Mouse (Mus musculus) adipocyte (in vitro differentiated cells): ENCODE data around the gene Mpz.

Experiments
- DNase-seq: peaks from one replicate; pipeline ENCODE4 v3.0.0-alpha.2; 2016; ENCODE audit warnings: low spot score

The Mpz gene

DNA sequence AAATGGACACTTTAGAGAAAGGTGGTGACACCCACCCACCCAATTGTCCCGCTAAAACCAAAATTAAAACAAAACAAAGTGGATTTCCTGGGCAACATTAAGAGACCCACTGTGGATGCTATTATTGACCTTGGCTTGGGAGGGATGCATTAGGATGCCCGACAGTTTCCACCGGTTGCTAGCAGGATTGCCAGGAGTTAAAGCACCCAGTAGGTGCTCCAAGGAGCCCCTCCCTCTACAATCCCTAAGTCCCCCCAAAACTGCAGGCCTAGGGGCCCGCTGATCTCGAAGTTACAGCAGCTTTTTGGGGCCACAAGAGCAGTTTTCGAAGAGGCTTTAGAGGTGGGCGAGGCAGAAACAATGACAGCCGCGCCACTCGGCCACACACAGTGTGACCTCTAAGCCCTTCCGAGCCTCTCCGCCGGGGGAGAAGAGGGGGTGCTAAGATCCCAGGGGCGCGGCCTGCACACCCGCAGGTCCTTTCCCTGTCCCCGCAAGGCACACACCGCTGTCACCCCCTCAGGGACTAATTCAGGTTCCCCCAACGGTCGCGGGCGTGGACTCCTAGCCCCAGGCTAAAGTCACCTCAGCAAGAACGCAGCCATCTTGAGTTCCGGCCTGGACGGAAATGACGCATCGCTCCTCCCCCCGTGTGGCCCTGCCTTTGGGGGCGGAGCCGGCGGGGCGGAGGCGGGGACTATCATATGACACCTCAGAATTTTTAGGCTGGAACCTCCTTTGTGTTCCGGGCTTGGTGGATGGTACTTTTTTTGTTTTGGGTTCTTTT lies at the start of gene Mpz, which contains the start of gene Sdhc:
TSS of gene Mpz (plus strand) at position 738 of the 787 bp plus-strand sequence.
TSS of gene Sdhc (minus strand) at position 630 of the 787 bp plus-strand sequence.
- peak; percentile 95 for DNase-seq

GRCm38 (mm10) chr1:171101033-171101432 lies 49.5 kb upstream of the Mpz start:
- no peak for DNase-seq

DNA sequence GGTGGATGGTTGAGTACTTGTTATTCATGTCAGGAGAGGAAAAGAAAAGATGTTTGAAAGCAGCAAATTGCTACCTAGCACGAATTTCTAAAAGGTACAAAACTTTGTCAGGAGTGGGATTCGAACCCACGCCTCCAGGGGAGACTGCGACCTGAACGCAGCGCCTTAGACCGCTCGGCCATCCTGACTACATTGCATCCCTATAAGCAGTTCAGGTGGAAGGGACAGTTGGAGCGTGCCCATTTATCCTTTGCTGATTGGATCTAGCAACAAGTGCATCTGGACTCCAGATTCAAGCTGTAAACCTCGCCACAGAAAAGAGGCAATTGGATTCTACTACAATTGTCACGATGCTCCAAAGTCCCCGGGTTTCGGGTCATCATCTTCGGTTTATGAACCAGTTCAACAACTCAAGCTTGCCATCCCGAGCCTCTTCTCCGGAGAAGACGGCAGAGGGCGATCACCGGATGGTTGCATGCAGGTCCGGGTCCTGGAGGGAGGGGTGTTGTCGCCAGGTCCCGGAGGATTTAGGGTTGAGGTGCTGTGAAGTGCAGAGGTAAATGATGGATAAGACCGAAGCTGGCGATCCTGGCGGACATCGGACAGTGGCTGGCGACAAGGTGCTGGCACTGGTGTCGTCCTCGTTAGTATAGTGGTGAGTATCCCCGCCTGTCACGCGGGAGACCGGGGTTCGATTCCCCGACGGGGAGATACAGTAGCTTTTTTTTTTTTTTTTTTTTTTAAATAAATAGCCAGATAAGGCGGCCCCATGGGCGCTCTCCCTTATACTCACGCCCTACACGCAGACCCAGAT lies 48.6 kb upstream of the Mpz start:
- DNase-seq = peak; percentile 86

GRCm38 (mm10) chr1:171102547-171103177 lies 47.8 kb upstream of the Mpz start:
- peak; percentile 93 for DNase-seq

DNA sequence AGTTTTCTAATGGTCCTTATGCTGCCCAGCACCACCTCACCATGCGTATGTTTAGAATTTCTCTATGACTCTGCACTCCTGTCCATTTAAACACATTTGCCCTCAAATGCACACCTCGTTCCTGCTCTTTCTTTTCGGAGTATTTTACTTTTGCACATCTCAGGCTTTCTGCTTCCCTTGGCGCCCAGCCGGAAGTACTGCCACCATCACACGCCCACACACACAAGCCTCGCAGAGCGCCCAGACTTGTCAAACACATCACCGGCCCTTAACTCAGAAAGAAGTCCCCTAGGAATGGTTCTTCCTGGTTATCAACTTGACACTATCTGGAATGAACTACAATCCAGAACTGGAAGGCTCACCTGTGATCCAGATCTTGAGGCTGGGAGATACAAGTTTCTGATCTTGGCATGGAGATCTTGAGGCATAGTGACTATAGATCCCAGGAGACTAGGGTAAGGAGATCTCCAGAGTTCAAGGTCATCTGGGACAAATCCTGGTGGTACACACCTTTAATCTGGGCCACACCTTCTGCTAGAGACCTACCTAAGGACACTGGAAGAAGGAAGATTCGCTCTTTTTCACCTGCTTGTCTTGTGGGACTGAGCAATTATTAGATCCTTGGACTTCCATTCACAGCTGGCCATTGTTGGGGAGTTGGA lies 47.2 kb upstream of the Mpz start:
- no peak for DNase-seq

DNA sequence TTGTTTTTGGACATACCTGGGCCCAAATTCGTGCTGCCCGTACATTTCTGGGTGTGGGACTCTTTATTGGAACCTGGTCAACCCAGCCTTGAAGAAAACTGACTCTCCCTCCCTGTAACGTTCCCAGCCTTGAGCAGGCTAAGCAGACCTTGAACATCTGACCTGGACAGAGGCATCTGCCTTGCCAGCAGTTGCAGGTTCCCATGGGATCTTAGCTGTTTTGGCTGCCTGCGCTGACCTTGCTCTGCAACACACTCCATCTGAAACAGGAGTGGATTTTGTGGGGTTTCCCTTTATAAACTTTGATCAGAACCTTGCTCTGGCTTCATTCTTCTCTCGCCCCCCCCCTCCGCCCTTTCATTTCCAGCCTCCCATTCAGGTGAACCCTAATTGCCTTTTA lies 45.3 kb upstream of the Mpz start:
- peak; percentile 58 for DNase-seq

- DNase-seq = no peak
These were observed 40.9 kb upstream of the Mpz start for GRCm38 (mm10) chr1:171109620-171110019.

DNA sequence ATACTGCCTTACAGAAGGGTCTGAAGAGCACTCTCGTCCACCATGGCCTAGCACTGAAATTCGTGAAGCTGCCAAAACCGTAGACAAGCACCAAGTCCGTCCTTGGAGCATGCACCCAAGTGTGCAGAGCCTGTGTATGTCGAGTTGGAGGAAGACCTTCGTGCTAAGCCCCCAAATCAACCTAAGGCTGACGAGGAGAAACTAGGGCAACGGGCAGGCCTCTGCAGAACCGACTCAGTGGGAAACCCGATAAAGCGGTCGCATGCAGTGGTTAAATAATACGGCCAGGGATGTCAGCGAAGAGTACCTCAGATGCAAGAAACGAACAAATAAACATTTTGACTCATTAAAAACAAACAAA lies 39.9 kb upstream of the Mpz start:
- DNase-seq = no peak

GRCm38 (mm10) chr1:171111020-171111780 lies 39.3 kb upstream of the Mpz start:
- peak; percentile 95 for DNase-seq

GRCm38 (mm10) chr1:171111781-171112575 lies 38.5 kb upstream of the Mpz start:
- DNase-seq = peak; percentile 76

DNA sequence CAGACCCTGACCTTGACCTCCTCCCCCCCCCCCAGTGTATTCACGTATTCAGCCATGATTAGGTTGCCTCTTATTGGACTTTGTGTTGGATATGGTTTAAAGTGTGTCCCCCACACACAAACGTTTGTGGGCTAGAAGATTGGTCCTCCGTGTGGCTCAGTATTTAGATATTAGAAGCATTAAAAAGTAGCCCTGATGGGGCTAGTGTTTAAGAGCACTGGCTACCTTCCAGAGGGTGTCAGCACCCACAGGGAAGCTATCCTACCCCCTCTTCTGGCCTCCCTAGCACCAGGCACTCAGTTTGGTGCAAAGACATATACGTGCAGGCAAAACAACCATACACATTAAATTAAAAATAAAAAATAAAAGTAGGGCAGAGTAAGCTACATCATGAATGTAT lies 37.5 kb upstream of the Mpz start:
- DNase-seq = no peak

- DNase-seq = peak; percentile 74
These were observed 36.6 kb upstream of the Mpz start, which contains the start of gene Cfap126 for GRCm38 (mm10) chr1:171113873-171114299. Gene Cfap126 (plus strand): TSS chr1:171113918.

GRCm38 (mm10) chr1:171116280-171116679 lies 34.2 kb upstream of the Mpz start:
- no peak for DNase-seq

- DNase-seq = peak; percentile 85
These were observed 32.2 kb upstream of the Mpz start for GRCm38 (mm10) chr1:171118269-171118684.

DNA sequence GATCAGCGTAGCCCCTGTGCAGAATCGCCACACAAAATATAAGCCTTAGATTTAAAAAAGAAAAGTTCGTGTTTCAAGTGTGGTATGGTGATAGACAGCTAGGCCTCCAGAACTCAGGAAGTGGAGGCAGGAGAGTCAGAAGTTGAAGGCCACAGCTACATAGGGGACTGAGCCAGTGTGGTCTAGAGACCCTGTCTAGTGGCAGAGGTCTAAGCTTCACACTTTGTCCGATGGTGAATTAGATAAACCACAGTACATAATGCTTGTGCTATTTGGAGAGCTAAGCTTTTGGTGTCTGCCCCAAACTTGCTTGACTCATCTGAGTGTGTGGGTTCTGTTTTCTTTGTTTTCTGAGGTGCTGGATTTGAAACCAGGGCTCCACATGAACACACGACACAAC lies 31.5 kb upstream of the Mpz start:
- DNase-seq = no peak

GRCm38 (mm10) chr1:171119405-171119804 lies 31.1 kb upstream of the Mpz start:
- DNase-seq = no peak

GRCm38 (mm10) chr1:171120893-171121292 lies 29.6 kb upstream of the Mpz start:
- no peak for DNase-seq

- no peak for DNase-seq
These were observed 28.7 kb upstream of the Mpz start for GRCm38 (mm10) chr1:171121839-171122238.

GRCm38 (mm10) chr1:171122932-171123331 lies 27.6 kb upstream of the Mpz start:
- no peak for DNase-seq

DNA sequence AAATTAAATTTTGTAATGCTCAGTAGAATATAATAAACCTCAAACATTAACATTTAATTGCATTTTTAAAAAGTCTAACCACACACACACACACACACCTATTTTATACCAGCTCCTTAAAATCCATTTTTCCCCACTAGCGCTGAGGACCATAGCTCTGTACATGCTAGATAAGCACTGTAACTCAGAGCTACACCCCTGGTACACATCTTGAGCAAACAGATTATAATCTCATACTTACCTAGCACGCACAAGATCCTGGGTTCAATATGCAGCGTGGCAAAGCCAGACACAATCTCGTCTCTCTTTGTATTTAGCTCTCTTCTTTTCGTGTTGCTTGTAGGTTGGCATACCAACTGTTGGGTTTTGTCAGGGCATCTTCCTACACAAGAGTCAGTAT lies 26.1 kb upstream of the Mpz start:
- no peak for DNase-seq
